Mouse (Mus musculus) kidney, postnatal 0 days (tissue): ENCODE measurements around the gene Plce1. TPM values are rescaled to one million over a fixed set of nuclear protein-coding genes. Genes with fewer than 3 reads are reported as not detected.

ENCODE experiments used
- ATAC-seq: fragments of 200-750 bp; cut with Nextera tagmentation; replicated peaks from 2 replicates; pipeline ENCODE4 v1.8.0; 2017; ENCODE audit warnings: low read depth, moderate number of reproducible peaks, moderate TSS enrichment, moderate library complexity; ENCODE audit not compliant: low FRiP score
- DNase-seq: peaks from one replicate; pipeline ENCODE4 v3.0.0-alpha.2; 2016; ENCODE audit warnings: low spot score
- H3K27ac ChIP-seq: fragments of 300-500 bp; sonication (generic); 2 replicates; pipeline ENCODE4 v1.5.1; 2014; ENCODE audit warnings: mild to moderate bottlenecking
- H3K27me3 ChIP-seq: fragments of 300-500 bp; sonication (generic); 2 replicates; pipeline ENCODE4 v1.6.1; 2014; ENCODE audit warnings: low read length, mixed read lengths; ENCODE audit not compliant: insufficient read depth
- H3K36me3 ChIP-seq: fragments of 300-500 bp; sonication (generic); 2 replicates; pipeline ENCODE4 v1.6.1; 2014; ENCODE audit warnings: low read length, mixed read lengths; ENCODE audit not compliant: insufficient read depth
- H3K4me1 ChIP-seq: fragments of 300-500 bp; sonication (generic); replicated peaks from 2 replicates; pipeline ENCODE4 v1.6.1; 2014; ENCODE audit warnings: antibody characterized with exemption, low read length, mixed read lengths; ENCODE audit not compliant: insufficient read depth
- H3K4me2 ChIP-seq: fragments of 300-500 bp; sonication (generic); 2 replicates; pipeline ENCODE4 v1.6.1; 2014; ENCODE audit warnings: mild to moderate bottlenecking, low read length, moderate library complexity, mixed read lengths
- H3K4me3 ChIP-seq: fragments of 300-500 bp; sonication (generic); replicated peaks from 2 replicates; pipeline ENCODE4 v1.5.1; 2014; ENCODE audit warnings: low read depth, low read length
- H3K9ac ChIP-seq: fragments of 300-500 bp; sonication (generic); 2 replicates; pipeline ENCODE4 v1.6.1; 2014; ENCODE audit warnings: low read depth, low read length
- H3K9me3 ChIP-seq: fragments of 300-500 bp; sonication (generic); replicated peaks from 2 replicates; pipeline ENCODE4 v1.6.1; 2016; ENCODE audit warnings: low read length, inconsistent platforms, mixed read lengths
- CTCF ChIP-seq: IDR thresholded peaks from 2 replicates; pipeline ENCODE4 v1.5.1; 2016; ENCODE audit warnings: antibody characterized with exemption, low read depth, mild to moderate bottlenecking, moderate library complexity
- WGBS: fragments of 180-500 bp; shearing (Covaris S2); extraction: QIAGEN DNeasy Blood & Tissue Kit; methylation state at CpG from one replicate; pipeline ENCODE4 v1.1.7; 2014; 5-methylcytosine and 5-hydroxymethylcytosine counted together
- polyA plus RNA-seq: library from polyadenylated mRNA; unstranded; fragments of >200 nt; fragmentation: Nextera tagmentation; extraction: Ambion mirVana; gene quantifications from 2 replicates; pipeline ENCODE4 v1.2.1, GENCODE M21; 2015

Plce1 gene
- polyA plus RNA-seq, 1 experiment from 2014 or later = 3.9 TPM

GRCm38 (mm10) chr19:38778805-38779204 is 297.9 kb downstream of the Plce1 start:
- H3K36me3 ChIP-seq = no peaks in the 10 kb centered on the region
- H3K9me3 ChIP-seq = no peaks in the 10 kb centered on the region
- no peaks in the 10 kb centered on the region for H3K27me3 ChIP-seq
- no peak overlapping the region for H3K27ac ChIP-seq
- no peak overlapping the region for H3K4me3 ChIP-seq
- H3K4me1 ChIP-seq = no peaks in the 10 kb centered on the region
- WGBS = 41% methylated on average over 2 of the region's 2 CpGs
- DNase-seq (no peak), ATAC-seq (no peak)
- TF ChIP-seq CTCF = no peak
- H3K4me2 ChIP-seq = no peak overlapping the region
- H3K9ac ChIP-seq = no peak overlapping the region

- Histone ChIP-seq H3K9ac (no peak overlapping the region), H3K27ac (no peak overlapping the region), H3K4me1 (no peaks in the 10 kb centered on the region), H3K4me2 (no peak overlapping the region), H3K36me3 (no peaks in the 10 kb centered on the region), H3K27me3 (no peaks in the 10 kb centered on the region), H3K9me3 (no peaks in the 10 kb centered on the region), H3K4me3 (no peak overlapping the region)
- DNase-seq = no peak
- TF ChIP-seq CTCF = no peak
- no peak for ATAC-seq
- 82% methylated on average over 9 of the region's 9 CpGs for WGBS
Measured at GRCm38 (mm10) chr19:38783542-38783941, 302.6 kb downstream of the Plce1 start.

- H3K27me3 ChIP-seq = no peaks in the 10 kb centered on the region
- H3K9ac ChIP-seq = no peak overlapping the region
- DNase-seq (no peak), ATAC-seq (no peak)
- no peak for TF ChIP-seq CTCF
- H3K4me1 ChIP-seq = no peaks in the 10 kb centered on the region
- peaks cover 23% of the 10 kb centered on the region for H3K36me3 ChIP-seq
- 87% methylated on average over 6 of the region's 6 CpGs for WGBS
- no peak overlapping the region for H3K4me3 ChIP-seq
- H3K4me2 ChIP-seq = no peak overlapping the region
- no peaks in the 10 kb centered on the region for H3K9me3 ChIP-seq
- no peak overlapping the region for H3K27ac ChIP-seq
Measured at GRCm38 (mm10) chr19:38787756-38788155, 306.8 kb downstream of the Plce1 start.

- ATAC-seq (no peak), DNase-seq (no peak)
- no peaks in the 10 kb centered on the region for H3K27me3 ChIP-seq
- WGBS = 93% methylated on average over 7 of the region's 7 CpGs
- H3K36me3 ChIP-seq = peaks cover 61% of the 10 kb centered on the region
- no peak overlapping the region for H3K4me2 ChIP-seq
- H3K9me3 ChIP-seq = no peaks in the 10 kb centered on the region
- no peak overlapping the region for H3K4me3 ChIP-seq
- no peaks in the 10 kb centered on the region for H3K4me1 ChIP-seq
- H3K27ac ChIP-seq = no peak overlapping the region
- TF ChIP-seq CTCF = no peak
- H3K9ac ChIP-seq = no peak overlapping the region
Measured at GRCm38 (mm10) chr19:38793563-38794045, 312.7 kb downstream of the Plce1 start.

- no peaks in the 10 kb centered on the region for H3K27me3 ChIP-seq
- ATAC-seq (no peak), DNase-seq (no peak)
- no peaks in the 10 kb centered on the region for H3K4me1 ChIP-seq
- no peak overlapping the region for H3K27ac ChIP-seq
- no peak overlapping the region for H3K4me3 ChIP-seq
- no peaks in the 10 kb centered on the region for H3K9me3 ChIP-seq
- no peak overlapping the region for H3K4me2 ChIP-seq
- H3K9ac ChIP-seq = no peak overlapping the region
- WGBS = 54% methylated on average over 5 of the region's 5 CpGs
- TF ChIP-seq CTCF = no peak
- peaks cover 46% of the 10 kb centered on the region for H3K36me3 ChIP-seq
Measured at GRCm38 (mm10) chr19:38796546-38796945, 315.6 kb downstream of the Plce1 start.

GRCm38 (mm10) chr19:38798291-38798690 is 317.4 kb downstream of the Plce1 start:
- Histone ChIP-seq H3K4me1 (no peaks in the 10 kb centered on the region), H3K4me2 (no peak overlapping the region), H3K27ac (no peak overlapping the region), H3K27me3 (no peaks in the 10 kb centered on the region), H3K4me3 (no peak overlapping the region), H3K9me3 (no peaks in the 10 kb centered on the region), H3K9ac (no peak overlapping the region), H3K36me3 (peaks cover 39% of the 10 kb centered on the region)
- DNase-seq = no peak
- TF ChIP-seq CTCF = no peak
- 94% methylated on average over 1 of the region's 1 CpGs for WGBS
- no peak for ATAC-seq

GRCm38 (mm10) chr19:38798801-38799200 is 317.9 kb downstream of the Plce1 start:
- Histone ChIP-seq H3K4me2 (no peak overlapping the region), H3K9me3 (no peaks in the 10 kb centered on the region), H3K36me3 (peaks cover 39% of the 10 kb centered on the region), H3K4me1 (no peaks in the 10 kb centered on the region), H3K9ac (no peak overlapping the region), H3K27me3 (no peaks in the 10 kb centered on the region), H3K4me3 (no peak overlapping the region), H3K27ac (no peak overlapping the region)
- DNase-seq (no peak), ATAC-seq (no peak)
- TF ChIP-seq CTCF = no peak
- 93% methylated on average over 6 of the region's 6 CpGs for WGBS
